ENCODE assay signal across 8 mouse cellular contexts in the genomic region with DNA sequence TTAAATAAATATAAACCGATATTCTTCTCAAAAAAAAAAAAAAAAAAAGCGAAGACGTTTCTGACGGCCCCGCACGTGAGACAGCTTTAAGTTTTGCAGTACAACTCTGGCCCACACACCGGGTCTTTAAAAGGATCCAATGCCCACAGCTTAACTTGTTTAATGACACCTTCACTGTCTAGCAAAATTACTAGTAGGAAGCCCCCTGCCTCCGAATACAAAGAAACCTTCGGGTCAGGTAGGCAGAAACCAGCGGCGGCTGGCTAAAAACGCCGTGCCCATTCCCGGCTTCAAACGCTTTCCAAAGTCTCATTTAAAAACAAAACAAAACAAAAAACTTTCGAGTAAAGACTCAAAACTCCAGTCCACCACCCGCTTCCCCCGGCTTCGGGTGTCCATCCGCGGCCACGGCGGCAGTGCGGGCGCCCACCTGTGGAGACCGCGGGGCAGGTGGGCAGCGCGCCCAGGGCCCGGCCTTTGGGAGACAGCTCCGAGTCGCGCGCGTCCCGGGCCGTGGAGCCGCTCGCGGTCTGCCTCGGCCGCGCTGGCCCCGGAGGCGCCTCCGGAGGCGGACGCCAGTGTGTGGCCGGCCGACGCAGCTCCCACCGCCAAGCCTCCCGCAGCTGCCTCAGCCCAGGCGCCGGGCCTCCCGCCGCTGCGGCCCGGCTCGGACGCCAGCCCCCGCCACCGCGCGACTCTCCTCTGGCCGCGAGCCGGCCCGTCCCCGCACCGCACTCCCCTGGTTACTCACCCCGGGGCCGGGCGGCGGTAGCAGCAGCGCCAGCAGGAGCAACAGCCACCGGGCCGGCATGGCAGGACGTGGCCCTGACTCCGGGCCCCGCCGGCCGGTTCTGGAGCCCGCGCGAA. TPM values are rescaled to one million over a fixed set of nuclear protein-coding genes. Genes with fewer than 3 reads are reported as not detected.
A peak's percentile ranks its signal among the peaks of the same experiment; 100 is the strongest.
DNase-seq lines count a peak whose midpoint lies in the region; ATAC-seq and TF ChIP-seq lines count a peak whose summit lies in the region.

No protein-coding gene starts in this region.

- peak overlapping the region; percentile 59 for H3K27ac ChIP-seq in MEL (ENCODE audit: control insufficient read depth, low read depth, low read length)
- peak overlapping the region; percentile 79 for H3K27ac ChIP-seq in hindbrain, embryonic 12.5 days
- H3K27ac ChIP-seq in liver, embryonic 11.5 days (ENCODE audit: low read depth, low read length), result peak overlapping the region; percentile 89
- H3K27ac ChIP-seq in neural tube, embryonic 13.5 days (replicated peaks), result peak overlapping the region; percentile 81

- H3K36me3 ChIP-seq in MEL (ENCODE audit: control insufficient read depth in 1 of 2, insufficient read depth in 2 of 2, low read length in 2 of 2), result peaks cover 0 to 25% of the 10 kb centered on the region in 2 experiments; a peak in 2 of 4 replicates
- no peaks in the 10 kb centered on the region for H3K36me3 ChIP-seq in hindbrain, embryonic 12.5 days
- H3K36me3 ChIP-seq in liver, embryonic 11.5 days (ENCODE audit: control insufficient read depth, insufficient read depth, low read length), result no peaks in the 10 kb centered on the region
- no peaks in the 10 kb centered on the region for H3K36me3 ChIP-seq in neural tube, embryonic 13.5 days

- peaks cover 7 to 15% of the 10 kb centered on the region in 2 experiments; a peak in 3 of 4 replicates for H3K4me1 ChIP-seq in MEL (ENCODE audit: control insufficient read depth in 1 of 2, insufficient read depth in 2 of 2, low read length in 2 of 2)
- peaks cover 10% of the 10 kb centered on the region; the same call in 1 of the 2 replicates for H3K4me1 ChIP-seq in hindbrain, embryonic 12.5 days
- peaks cover 19% of the 10 kb centered on the region for H3K4me1 ChIP-seq in liver, embryonic 11.5 days (replicated peaks; ENCODE audit: control insufficient read depth, insufficient read depth, low read length)
- H3K4me1 ChIP-seq in neural tube, embryonic 13.5 days (replicated peaks), result peaks cover 16% of the 10 kb centered on the region

- no peaks in the 10 kb centered on the region for H3K9me3 ChIP-seq in MEL (replicated peaks; ENCODE audit: insufficient read depth, low read length)
- no peaks in the 10 kb centered on the region for H3K9me3 ChIP-seq in hindbrain, embryonic 12.5 days (replicated peaks)
- no peaks in the 10 kb centered on the region for H3K9me3 ChIP-seq in liver, embryonic 11.5 days (ENCODE audit: control insufficient read depth, low read length)
- H3K9me3 ChIP-seq in neural tube, embryonic 13.5 days, result no peaks in the 10 kb centered on the region

- DNase-seq in kidney, adult 11 months, result peak; percentile 39
- no peak for DNase-seq in kidney, adult 18-20 months
- peak; percentile 75 for DNase-seq in MEL (ENCODE audit: low read depth, low spot score)
- peak; percentile 70 for DNase-seq in liver, embryonic 11.5 days (ENCODE audit: low spot score)
- DNase-seq in ovary, postnatal 10 days (ENCODE audit: low spot score), result no peak

- H3K4me3 ChIP-seq in MEL (ENCODE audit: control insufficient read depth in 1 of 2, insufficient read depth in 1 of 2, low read depth in 2 of 2, low read length in 2 of 2), result peak overlapping the region; percentile 82 to 97
- H3K4me3 ChIP-seq in hindbrain, embryonic 12.5 days, result peak overlapping the region; percentile 86
- H3K4me3 ChIP-seq in liver, embryonic 11.5 days (ENCODE audit: low read depth, low read length), result peak overlapping the region; percentile 97
- peak overlapping the region; percentile 94 for H3K4me3 ChIP-seq in neural tube, embryonic 13.5 days

- TF ChIP-seq POLR2A in MEL (IDR thresholded peaks at IDR 0.05; ENCODE audit: control insufficient read depth in 1 of 2, insufficient read depth in 1 of 2, low read depth in 1 of 2, low read length in 2 of 2, poor library complexity in 1 of 2), result no peak

- TF ChIP-seq EP300 in MEL (IDR thresholded peaks at IDR 0.05; ENCODE audit: low read depth in 1 of 2, low read length in 2 of 2), result no peak

- peak; percentile 26 for ATAC-seq in erythroblast, adult 5-6 weeks (replicated peaks; ENCODE audit: low FRiP score, poor library complexity, severe bottlenecking)
- ATAC-seq in hindbrain, embryonic 12.5 days (ENCODE audit: low FRiP score), result peak; percentile 90
- peak; percentile 75 for ATAC-seq in liver, embryonic 11.5 days (replicated peaks; ENCODE audit: low FRiP score)
- ATAC-seq in neural tube, embryonic 13.5 days (ENCODE audit: low read depth), result peak; percentile 86

- peak overlapping the region; percentile 89 for H3K9ac ChIP-seq in MEL (ENCODE audit: control insufficient read depth, low read depth, low read length, poor library complexity, severe bottlenecking)
- peak overlapping the region; percentile 79 for H3K9ac ChIP-seq in hindbrain, embryonic 12.5 days
- peak overlapping the region; percentile 92 for H3K9ac ChIP-seq in liver, embryonic 11.5 days (ENCODE audit: low read depth, low read length)
- H3K9ac ChIP-seq in neural tube, embryonic 13.5 days, result peak overlapping the region; percentile 88

- H3K27me3 ChIP-seq in MEL (ENCODE audit: control insufficient read depth in 1 of 2, insufficient read depth in 2 of 2, low read length in 2 of 2), result no peaks in the 10 kb centered on the region
- no peaks in the 10 kb centered on the region for H3K27me3 ChIP-seq in hindbrain, embryonic 12.5 days
- H3K27me3 ChIP-seq in liver, embryonic 11.5 days (replicated peaks; ENCODE audit: control insufficient read depth, insufficient read depth, low read length), result no peaks in the 10 kb centered on the region
- no peaks in the 10 kb centered on the region for H3K27me3 ChIP-seq in neural tube, embryonic 13.5 days

- H3K4me2 ChIP-seq in hindbrain, embryonic 12.5 days (replicated peaks), result peak overlapping the region; percentile 88
- H3K4me2 ChIP-seq in liver, embryonic 11.5 days, result peak overlapping the region; percentile 68
- peak overlapping the region; percentile 91 for H3K4me2 ChIP-seq in neural tube, embryonic 13.5 days

- TF ChIP-seq RAD21 in MEL (IDR thresholded peaks at IDR 0.05; ENCODE audit: low read depth, low read length), result no peak

- H3K79me2 ChIP-seq in MEL (ENCODE audit: control insufficient read depth, insufficient read depth, low read length, poor library complexity), result peaks cover 16% of the 10 kb centered on the region

- TF ChIP-seq CTCF in MEL (IDR thresholded peaks at IDR 0.05 in 2 of 3, conservative IDR thresholded peaks at IDR 0.05 in 1 of 3; ENCODE audit: control insufficient read depth in 1 of 3, insufficient read depth in 1 of 3, low read depth in 2 of 3, low read length in 3 of 3, poor library complexity in 1 of 3, severe bottlenecking in 1 of 3), result peak in 1 of 3 experiments; percentile 6; a peak in 1 of 6 replicates

- WGBS in hindbrain, embryonic 12.5 days, result under 1% methylated on average over 70 of the region's 86 CpGs
- WGBS in liver, embryonic 11.5 days, result under 1% methylated on average over 85 of the region's 86 CpGs
- 1% methylated on average over 44 of the region's 86 CpGs for WGBS in neural tube, embryonic 13.5 days

TF ChIP-seq in MEL, 35 proteins besides CTCF, POLR2A, EP300 and RAD21:
- peak; percentile 97 for TF ChIP-seq SIN3A (IDR thresholded peaks at IDR 0.05; ENCODE audit: low read length)
- TF ChIP-seq USF2 (IDR thresholded peaks at IDR 0.05; ENCODE audit: borderline replicate concordance in 1 of 2, insufficient read depth in 1 of 2, low read depth in 1 of 2, low read length in 2 of 2), result no peak
- TF ChIP-seq ETS1 (IDR thresholded peaks at IDR 0.05; ENCODE audit: low read depth, low read length), result 0 out of 2 replicates have a peak, but pooled peaks have one; percentile 24
- no peak for TF ChIP-seq CHD2 (IDR thresholded peaks at IDR 0.05; ENCODE audit: low read length)
- 0 out of 2 replicates have a peak, but pooled peaks have one; percentile 35 for TF ChIP-seq USF1 (IDR thresholded peaks at IDR 0.05; ENCODE audit: low read depth, low read length)
- TF ChIP-seq MAX (IDR thresholded peaks at IDR 0.05; ENCODE audit: low read length), result peak; percentile 90
- no peak; the same call in 1 of the 2 replicates for TF ChIP-seq UBTF (IDR thresholded peaks at IDR 0.05; ENCODE audit: borderline replicate concordance, insufficient read depth, low read depth, low read length)
- 0 out of 2 replicates have a peak, but pooled peaks have one; percentile 35 for TF ChIP-seq MYC (IDR thresholded peaks at IDR 0.05; ENCODE audit: low read depth, low read length)
- no peak for TF ChIP-seq MAZ (IDR thresholded peaks at IDR 0.05; ENCODE audit: low read depth, low read length)
- peak; percentile 100 for TF ChIP-seq MXI1 (IDR thresholded peaks at IDR 0.05; ENCODE audit: low read depth, low read length)
- TF ChIP-seq ZNF384 (IDR thresholded peaks at IDR 0.05; ENCODE audit: low read depth, low read length), result peak; percentile 95
- TF ChIP-seq BHLHE40 (IDR thresholded peaks at IDR 0.05; ENCODE audit: borderline replicate concordance, low read depth, low read length), result peak; percentile 96

RNA-seq across cellular contexts. Expression of a gene that starts 0.6 kb away (rescaled TPM):
- 4.3 and 4.8 TPM in 2 replicates for total RNA-seq in MEL (2012; rRNA removed)
- polyA plus RNA-seq in MEL (2012; ENCODE audit: insufficient read depth in 1 of 2, insufficient read length in 2 of 2, low read depth in 1 of 2, low replicate concordance in 2 of 2, missing spikeins in 1 of 2), result 1 to 10 TPM in 1 of 2 experiments, not detected in 1; 5.7 TPM
- total RNA-seq in erythroblast, adult 5-6 weeks (2015; ENCODE audit: low replicate concordance), result 7.9 and 11.1 TPM in 2 replicates
- total RNA-seq in erythroblast, adult 5-6 weeks (2017; ENCODE audit: low replicate concordance), result 23.8 and 25.6 TPM in 2 replicates
- polyA plus RNA-seq in hindbrain, embryonic 12.5 days (2016; fragmentation: Nextera tagmentation; extraction: Ambion mirVana), result 7.9 and 8.3 TPM in 2 replicates
- polyA plus RNA-seq in liver, embryonic 11.5 days (2014; fragmentation: Nextera tagmentation; extraction: Ambion mirVana), result 6.3 and 7.5 TPM in 2 replicates
- 5.7 and 6.4 TPM in 2 replicates for polyA plus RNA-seq in neural tube, embryonic 13.5 days (2015; fragmentation: Nextera tagmentation; extraction: Ambion mirVana)

Comparison
In these comparisons a context has a peak if more than half of its experiments do, and no peak if none do; other contexts are left out.
1. DNase-seq: peak in kidney, adult 11 months (single experiment), MEL (single experiment) and liver, embryonic 11.5 days (single experiment); none in kidney, adult 18-20 months (single experiment) and ovary, postnatal 10 days (single experiment).
2. ATAC-seq: peak in every context shown above with its lines; median percentile 90 in hindbrain, embryonic 12.5 days; 86 in neural tube, embryonic 13.5 days; 75 in liver, embryonic 11.5 days; 26 in erythroblast, adult 5-6 weeks.
3. Peak in every context shown above with its lines, with median percentiles within 50 percentile points of each other: H3K27ac ChIP-seq, H3K4me3 ChIP-seq, H3K9ac ChIP-seq and H3K4me2 ChIP-seq.